Mouse (Mus musculus): ENCODE data around the gene Macrod2. TPM values are rescaled to one million over a fixed set of nuclear protein-coding genes. Genes with fewer than 3 reads are reported as not detected.

Gene Macrod2
- polyA plus RNA-seq, 1 experiment from 2014 or later: 26.5 TPM

- no peaks in the 10 kb centered on the region for H3K9me3 ChIP-seq
- no peaks in the 10 kb centered on the region for H3K36me3 ChIP-seq
- H3K27ac ChIP-seq: no peak overlapping the region
- WGBS: 78% methylated on average over 2 of the region's 2 CpGs
- H3K4me1 ChIP-seq: no peaks in the 10 kb centered on the region
- H3K4me3 ChIP-seq: no peak overlapping the region
- no peaks in the 10 kb centered on the region for H3K27me3 ChIP-seq (ENCODE audit: insufficient read depth, poor library complexity, severe bottlenecking)
- DNase-seq (ENCODE audit: low spot score): no peak
Observed at GRCm38 (mm10) chr2:142267836-142268235, 1872.7 kb downstream of the Macrod2 start.

GRCm38 (mm10) chr2:142286761-142287160 lies 1891.7 kb downstream of the Macrod2 start:
- no peaks in the 10 kb centered on the region for H3K9me3 ChIP-seq
- no peaks in the 10 kb centered on the region for H3K27me3 ChIP-seq (ENCODE audit: insufficient read depth, poor library complexity, severe bottlenecking)
- H3K4me1 ChIP-seq: no peaks in the 10 kb centered on the region
- H3K4me3 ChIP-seq: no peak overlapping the region
- 51% methylated on average over 1 of the region's 1 CpGs for WGBS
- no peaks in the 10 kb centered on the region for H3K36me3 ChIP-seq
- no peak overlapping the region for H3K27ac ChIP-seq
- DNase-seq (ENCODE audit: low spot score): no peak

- Histone ChIP-seq H3K27me3 (ENCODE audit: insufficient read depth, poor library complexity, severe bottlenecking) (no peaks in the 10 kb centered on the region), H3K4me1 (no peaks in the 10 kb centered on the region), H3K36me3 (no peaks in the 10 kb centered on the region), H3K27ac (no peak overlapping the region), H3K9me3 (no peaks in the 10 kb centered on the region), H3K4me3 (no peak overlapping the region)
- no peak for DNase-seq (ENCODE audit: low spot score)
- WGBS: 80% methylated on average over 4 of the region's 4 CpGs
Observed at GRCm38 (mm10) chr2:142294831-142295230, 1899.7 kb downstream of the Macrod2 start.

- no peaks in the 10 kb centered on the region for H3K27me3 ChIP-seq (ENCODE audit: insufficient read depth, poor library complexity, severe bottlenecking)
- no peak for DNase-seq (ENCODE audit: low spot score)
- H3K4me3 ChIP-seq: no peak overlapping the region
- no peak overlapping the region for H3K27ac ChIP-seq
- H3K4me1 ChIP-seq: peaks cover 3% of the 10 kb centered on the region; the same call in 1 of the 2 replicates
- H3K36me3 ChIP-seq: no peaks in the 10 kb centered on the region
- 48% methylated on average over 2 of the region's 2 CpGs for WGBS
- no peaks in the 10 kb centered on the region for H3K9me3 ChIP-seq
Observed at GRCm38 (mm10) chr2:142303098-142303911, 1908.2 kb downstream of the Macrod2 start.

- Histone ChIP-seq H3K36me3 (no peaks in the 10 kb centered on the region), H3K4me3 (no peak overlapping the region), H3K4me1 (peaks cover 3% of the 10 kb centered on the region; the same call in 1 of the 2 replicates), H3K9me3 (no peaks in the 10 kb centered on the region), H3K27ac (no peak overlapping the region), H3K27me3 (ENCODE audit: insufficient read depth, poor library complexity, severe bottlenecking) (no peaks in the 10 kb centered on the region)
- WGBS: 75% methylated on average over 2 of the region's 2 CpGs
- DNase-seq (ENCODE audit: low spot score): no peak
Observed at GRCm38 (mm10) chr2:142303912-142304182, 1908.7 kb downstream of the Macrod2 start.

GRCm38 (mm10) chr2:142323158-142323557 lies 1928.0 kb downstream of the Macrod2 start:
- no peak overlapping the region for H3K27ac ChIP-seq

GRCm38 (mm10) chr2:142326737-142327136 lies 1931.6 kb downstream of the Macrod2 start:
- Histone ChIP-seq H3K27me3 (ENCODE audit: insufficient read depth, poor library complexity, severe bottlenecking) (no peaks in the 10 kb centered on the region), H3K36me3 (no peaks in the 10 kb centered on the region), H3K4me3 (no peak overlapping the region), H3K27ac (no peak overlapping the region), H3K4me1 (no peaks in the 10 kb centered on the region), H3K9me3 (no peaks in the 10 kb centered on the region)
- DNase-seq (ENCODE audit: low spot score): no peak
- 88% methylated on average over 3 of the region's 3 CpGs for WGBS

More at GRCm38 (mm10) chr2:142323158-142323557, 1928.0 kb downstream of the Macrod2 start:
- no peak for DNase-seq (ENCODE audit: low spot score)
- Histone ChIP-seq H3K4me1 (no peaks in the 10 kb centered on the region), H3K9me3 (no peaks in the 10 kb centered on the region), H3K27me3 (ENCODE audit: insufficient read depth, poor library complexity, severe bottlenecking) (no peaks in the 10 kb centered on the region), H3K4me3 (no peak overlapping the region), H3K36me3 (no peaks in the 10 kb centered on the region)
- 77% methylated on average over 3 of the region's 3 CpGs for WGBS

GRCm38 (mm10) chr2:142329761-142330160 lies 1934.7 kb downstream of the Macrod2 start:
- Histone ChIP-seq H3K9me3 (no peaks in the 10 kb centered on the region), H3K27ac (no peak overlapping the region), H3K4me1 (peaks cover 5% of the 10 kb centered on the region; the same call in 1 of the 2 replicates), H3K36me3 (no peaks in the 10 kb centered on the region), H3K27me3 (ENCODE audit: insufficient read depth, poor library complexity, severe bottlenecking) (no peaks in the 10 kb centered on the region), H3K4me3 (no peak overlapping the region)
- no peak for DNase-seq (ENCODE audit: low spot score)
- 74% methylated on average over 7 of the region's 7 CpGs for WGBS

- Histone ChIP-seq H3K9me3 (no peaks in the 10 kb centered on the region), H3K4me3 (peak overlapping the region; percentile 27), H3K27me3 (ENCODE audit: insufficient read depth, poor library complexity, severe bottlenecking) (no peaks in the 10 kb centered on the region), H3K4me1 (peaks cover 6% of the 10 kb centered on the region; the same call in 1 of the 2 replicates), H3K36me3 (no peaks in the 10 kb centered on the region), H3K27ac (peak overlapping the region; percentile 22; the same call in 1 of the 2 replicates)
- 10% methylated on average over 7 of the region's 7 CpGs for WGBS
- peak; percentile 79 for DNase-seq (ENCODE audit: low spot score)
Observed at GRCm38 (mm10) chr2:142334441-142335102, 1939.5 kb downstream of the Macrod2 start.

- 57% methylated on average over 10 of the region's 10 CpGs for WGBS
- Histone ChIP-seq H3K27ac (0 out of 2 replicates have a peak overlapping the region, but pooled peaks have one; percentile 22), H3K4me3 (no peak overlapping the region), H3K9me3 (no peaks in the 10 kb centered on the region), H3K4me1 (peaks cover 6% of the 10 kb centered on the region; the same call in 1 of the 2 replicates), H3K36me3 (no peaks in the 10 kb centered on the region), H3K27me3 (ENCODE audit: insufficient read depth, poor library complexity, severe bottlenecking) (no peaks in the 10 kb centered on the region)
- DNase-seq (ENCODE audit: low spot score): no peak
Observed at GRCm38 (mm10) chr2:142335103-142335999, 1940.2 kb downstream of the Macrod2 start.

- Histone ChIP-seq H3K27me3 (ENCODE audit: insufficient read depth, poor library complexity, severe bottlenecking) (no peaks in the 10 kb centered on the region), H3K4me1 (no peaks in the 10 kb centered on the region), H3K36me3 (no peaks in the 10 kb centered on the region), H3K27ac (no peak overlapping the region), H3K4me3 (no peak overlapping the region), H3K9me3 (no peaks in the 10 kb centered on the region)
- no peak for DNase-seq (ENCODE audit: low spot score)
- WGBS: 41% methylated on average over 2 of the region's 2 CpGs
Observed at GRCm38 (mm10) chr2:142344021-142344420, 1948.9 kb downstream of the Macrod2 start.

- Histone ChIP-seq H3K9me3 (no peaks in the 10 kb centered on the region), H3K4me3 (no peak overlapping the region), H3K27me3 (ENCODE audit: insufficient read depth, poor library complexity, severe bottlenecking) (no peaks in the 10 kb centered on the region), H3K27ac (no peak overlapping the region), H3K36me3 (no peaks in the 10 kb centered on the region), H3K4me1 (no peaks in the 10 kb centered on the region)
- 76% methylated on average over 2 of the region's 2 CpGs for WGBS
- no peak for DNase-seq (ENCODE audit: low spot score)
Observed at GRCm38 (mm10) chr2:142344758-142345157, 1949.6 kb downstream of the Macrod2 start.

GRCm38 (mm10) chr2:142349805-142350204 lies 1954.7 kb downstream of the Macrod2 start:
- no peak for DNase-seq (ENCODE audit: low spot score)
- H3K27ac ChIP-seq: no peak overlapping the region
- no peaks in the 10 kb centered on the region for H3K36me3 ChIP-seq
- H3K4me3 ChIP-seq: no peak overlapping the region
- no peaks in the 10 kb centered on the region for H3K9me3 ChIP-seq
- H3K27me3 ChIP-seq (ENCODE audit: insufficient read depth, poor library complexity, severe bottlenecking): no peaks in the 10 kb centered on the region
- no peaks in the 10 kb centered on the region for H3K4me1 ChIP-seq

All from heart, embryonic 10.5 days (tissue).